Mouse (Mus musculus) hindbrain, postnatal 0 days (tissue): ENCODE results near the gene Gm49322. TPM values are rescaled to one million over a fixed set of nuclear protein-coding genes. Genes with fewer than 3 reads are reported as not detected.

Source experiments
- ATAC-seq: fragments of 200-750 bp; cut with Nextera tagmentation; 2 replicates; pipeline ENCODE4 v1.8.0; 2017; ENCODE audit warnings: mild to moderate bottlenecking, moderate TSS enrichment, moderate library complexity
- DNase-seq: peaks from one replicate; pipeline ENCODE4 v3.0.0-alpha.2; 2015; ENCODE audit warnings: low spot score
- H3K27ac ChIP-seq: fragments of 300-500 bp; sonication (generic); 2 replicates; pipeline ENCODE4 v1.5.1; 2014; ENCODE audit warnings: mild to moderate bottlenecking
- H3K27me3 ChIP-seq: fragments of 300-500 bp; sonication (generic); 2 replicates; pipeline ENCODE4 v1.6.1; 2014; ENCODE audit warnings: low read length, mixed read lengths; ENCODE audit not compliant: insufficient read depth
- H3K36me3 ChIP-seq: fragments of 300-500 bp; sonication (generic); 2 replicates; pipeline ENCODE4 v1.6.1; 2014; ENCODE audit warnings: low read length, mixed read lengths; ENCODE audit not compliant: insufficient read depth
- H3K4me1 ChIP-seq: fragments of 300-500 bp; sonication (generic); 2 replicates; pipeline ENCODE4 v1.6.1; 2014; ENCODE audit warnings: antibody characterized with exemption, low read length, mixed read lengths; ENCODE audit not compliant: insufficient read depth
- H3K4me2 ChIP-seq: fragments of 300-500 bp; sonication (generic); 2 replicates; pipeline ENCODE4 v1.6.1; 2014; ENCODE audit warnings: low read depth, mild to moderate bottlenecking, low read length, moderate library complexity, mixed read lengths
- H3K4me3 ChIP-seq: fragments of 300-500 bp; sonication (generic); 2 replicates; pipeline ENCODE4 v1.5.1; 2014; ENCODE audit warnings: low read length
- H3K9ac ChIP-seq: fragments of 300-500 bp; sonication (generic); replicated peaks from 2 replicates; pipeline ENCODE4 v1.6.1; 2014; ENCODE audit warnings: mild to moderate bottlenecking, low read length, moderate library complexity, mixed read lengths
- H3K9me3 ChIP-seq: fragments of 300-500 bp; sonication (generic); 2 replicates; pipeline ENCODE4 v1.6.1; 2016; ENCODE audit warnings: low read length, mixed read lengths
- CTCF ChIP-seq: IDR thresholded peaks from 2 replicates; pipeline ENCODE4 v1.5.1; 2016; ENCODE audit warnings: antibody characterized with exemption, control low read depth, low read depth
- WGBS: fragments of 180-500 bp; shearing (Covaris S2); extraction: QIAGEN DNeasy Blood & Tissue Kit; methylation state at CpG from one replicate; pipeline ENCODE4 v1.1.7; 2014; 5-methylcytosine and 5-hydroxymethylcytosine counted together
- polyA plus RNA-seq: library from polyadenylated mRNA; unstranded; fragments of >200 nt; fragmentation: Nextera tagmentation; extraction: Ambion mirVana; gene quantifications from 2 replicates; pipeline ENCODE4 v1.2.1, GENCODE M21; 2015
- total RNA-seq: library from RNA; depleted of rRNA; stranded (reverse); fragments of >200 nt; gene quantifications from 2 replicates; pipeline ENCODE4 v1.2.3, GENCODE M21; 2014

Gm49322 gene
- total and polyA plus RNA-seq, 2 experiments from 2014 or later, result 1.1 to 2.2 TPM

DNA sequence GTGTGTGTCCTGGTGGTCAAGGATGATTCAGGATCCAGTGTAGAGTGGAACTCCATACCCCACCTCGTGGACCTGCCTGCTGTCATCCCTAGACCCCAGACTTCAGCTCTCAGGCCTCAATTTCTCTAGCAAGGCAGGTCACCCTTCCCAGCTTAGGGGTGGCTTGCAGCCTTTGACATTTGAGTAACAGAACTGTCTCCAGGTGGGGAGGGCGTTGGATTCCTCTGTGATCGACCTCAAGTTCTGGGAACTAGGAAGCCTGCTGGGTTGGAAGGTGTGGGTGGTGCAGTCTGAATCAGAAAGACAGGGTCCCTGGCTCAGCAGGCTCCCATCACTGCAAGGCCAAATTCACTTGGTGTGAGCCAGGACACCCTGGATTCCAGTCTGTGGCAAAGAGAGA lies 30.9 kb upstream of the Gm49322 start:
- Histone ChIP-seq H3K9me3 (no peaks in the 10 kb centered on the region), H3K27ac (no peak overlapping the region), H3K9ac (no peak overlapping the region), H3K4me2 (0 out of 2 replicates have a peak overlapping the region, but pooled peaks have one; percentile 90), H3K36me3 (no peaks in the 10 kb centered on the region), H3K4me1 (peaks cover 42% of the 10 kb centered on the region), H3K27me3 (no peaks in the 10 kb centered on the region), H3K4me3 (no peak overlapping the region)
- TF ChIP-seq CTCF, result no peak
- DNase-seq (no peak), ATAC-seq (no peak)
- 73% methylated on average over 3 of the region's 3 CpGs for WGBS

DNA sequence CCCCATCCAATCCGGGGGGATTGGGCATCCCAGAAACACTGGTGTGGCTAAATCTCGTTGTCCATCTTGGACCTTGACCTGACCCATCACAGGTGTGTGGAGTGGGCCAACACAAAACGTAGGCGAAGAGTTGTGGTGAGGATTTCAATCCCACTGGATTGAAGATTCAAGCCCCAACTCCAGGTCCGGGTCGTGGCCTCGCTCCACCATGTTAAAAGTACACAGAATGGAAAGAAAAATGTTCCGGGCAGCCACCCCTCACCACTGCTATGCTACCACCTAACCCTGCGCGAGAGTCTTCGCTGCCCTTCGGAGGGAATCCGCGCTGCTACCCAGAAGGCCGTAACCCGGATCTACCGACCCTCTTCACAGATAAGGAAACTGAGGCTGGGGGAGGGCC lies 29.9 kb upstream of the Gm49322 start:
- H3K36me3 ChIP-seq, result no peaks in the 10 kb centered on the region

DNA sequence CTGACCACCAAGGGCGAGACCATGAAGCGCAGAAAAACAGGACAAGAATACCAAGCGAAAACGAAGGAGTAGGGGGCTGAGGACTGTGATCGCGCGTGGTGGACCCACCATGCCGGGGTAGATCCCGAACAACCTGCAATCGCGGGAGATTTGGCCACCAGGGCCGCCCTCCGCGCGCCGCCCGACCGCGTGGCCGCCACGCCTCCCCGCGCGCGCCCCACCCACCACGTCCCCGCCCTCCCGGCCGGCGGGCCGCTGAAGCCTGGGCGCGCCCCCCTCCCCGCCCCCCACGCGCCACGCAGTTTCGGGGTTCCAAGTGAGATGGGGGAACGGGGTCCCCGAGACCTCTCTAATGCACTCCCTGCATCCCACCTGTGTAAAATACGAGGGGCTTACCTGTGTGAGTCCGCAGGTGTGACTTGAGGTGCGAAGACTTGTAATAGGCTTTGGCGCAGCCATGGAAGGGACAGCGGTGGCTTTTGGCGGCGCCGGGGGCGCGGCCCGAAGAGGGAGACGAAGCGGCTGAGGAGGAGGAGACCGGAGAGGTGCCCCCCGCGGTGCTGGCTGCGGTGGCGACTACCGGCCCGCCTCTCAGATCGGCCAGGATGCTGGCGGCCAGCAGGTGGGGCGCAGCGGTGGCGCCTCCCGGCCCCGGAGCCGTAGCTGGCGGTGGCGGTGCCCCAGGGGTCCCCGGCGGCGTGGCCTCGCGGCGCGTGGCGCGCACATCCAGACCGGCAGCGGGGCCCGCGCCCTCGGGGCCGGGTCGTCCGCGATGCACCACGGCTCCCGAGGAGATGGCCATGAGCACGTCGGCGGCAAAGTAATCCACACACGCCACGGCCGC lies 29.2 kb upstream of the Gm49322 start:
- Histone ChIP-seq H3K4me3 (peak overlapping the region; percentile 80), H3K4me2 (peak overlapping the region; percentile 90), H3K4me1 (peaks cover 31% of the 10 kb centered on the region), H3K36me3 (no peaks in the 10 kb centered on the region), H3K27ac (peak overlapping the region; percentile 86), H3K9me3 (no peaks in the 10 kb centered on the region), H3K9ac (peak overlapping the region; percentile 84), H3K27me3 (no peaks in the 10 kb centered on the region)
- DNase-seq (peak; percentile 62), ATAC-seq (no peak)
- TF ChIP-seq CTCF, result no peak
- under 1% methylated on average over 64 of the region's 96 CpGs for WGBS

More for the DNA sequence above, 29.9 kb upstream of the Gm49322 start:
- H3K4me3 ChIP-seq, result peak overlapping the region; percentile 80
- H3K4me1 ChIP-seq, result peaks cover 37% of the 10 kb centered on the region
- WGBS, result 15% methylated on average over 17 of the region's 17 CpGs
- no peaks in the 10 kb centered on the region for H3K9me3 ChIP-seq
- no peak for DNase-seq
- no peak for TF ChIP-seq CTCF
- H3K27me3 ChIP-seq, result no peaks in the 10 kb centered on the region
- peak overlapping the region; percentile 84 for H3K9ac ChIP-seq
- H3K27ac ChIP-seq, result no peak overlapping the region
- ATAC-seq, result no peak
- peak overlapping the region; percentile 90 for H3K4me2 ChIP-seq

DNA sequence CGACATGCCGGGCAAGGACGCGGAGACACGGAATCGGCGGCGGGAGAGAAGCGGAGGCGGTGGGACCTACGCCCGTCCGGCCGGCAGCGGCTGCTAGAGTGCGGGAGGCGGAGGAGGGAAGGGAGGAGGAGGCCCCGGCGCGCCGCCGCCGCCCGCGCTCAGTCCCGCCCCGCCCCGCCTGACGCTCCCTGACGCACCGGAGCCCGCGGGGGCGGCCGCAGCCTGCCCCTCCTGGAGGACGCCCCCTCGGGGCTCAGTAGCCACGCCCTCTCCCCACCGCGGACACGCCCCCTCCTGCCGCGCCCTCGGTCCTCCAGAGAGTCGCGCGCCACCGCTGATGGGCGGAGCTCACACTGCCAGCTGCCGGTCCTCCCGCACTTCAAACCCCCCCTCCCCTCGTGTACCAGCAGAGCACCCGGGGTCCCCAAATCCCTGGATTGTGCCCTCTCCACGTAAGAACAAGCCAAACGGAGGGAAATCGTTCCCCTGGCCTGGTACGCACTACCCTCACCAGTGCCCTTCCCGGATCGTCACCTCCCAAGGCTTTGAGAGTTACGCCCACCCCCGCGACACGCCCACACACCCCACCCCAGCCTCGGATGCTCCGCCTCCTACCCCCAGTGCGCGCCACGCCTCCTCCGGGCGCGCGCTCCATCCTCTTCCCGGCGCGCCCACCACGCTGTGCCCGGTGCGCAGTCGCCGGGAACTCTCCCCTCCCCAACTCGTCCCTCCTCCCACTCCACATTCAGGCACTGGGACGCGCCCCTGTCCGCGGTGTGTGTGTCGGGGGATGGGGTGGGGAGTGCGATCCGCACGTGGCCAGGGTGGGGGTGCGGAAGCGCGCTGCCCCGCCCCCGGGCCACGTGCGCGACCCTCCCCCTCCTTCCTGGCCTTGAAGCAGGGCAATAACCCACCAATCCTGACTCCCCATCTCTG lies 28.4 kb upstream of the Gm49322 start, which contains the start of gene Klf16:
Gene Klf16 (minus strand): TSS at position 127 of the 936 bp plus-strand sequence.
- H3K27ac ChIP-seq, result peak within 1 kb of the TSS; percentile 86
- H3K36me3 ChIP-seq, result no peaks in the 10 kb centered on the region
- peak; percentile 94 for DNase-seq
- H3K4me3 ChIP-seq, result peak within 1 kb of the TSS; percentile 80
- 1% methylated on average over 72 of the region's 97 CpGs for WGBS
- TF ChIP-seq CTCF, result no peak
- ATAC-seq, result peak; percentile 88
- H3K4me1 ChIP-seq, result peaks cover 30% of the 10 kb centered on the region
- no peaks in the 10 kb centered on the region for H3K9me3 ChIP-seq
- H3K27me3 ChIP-seq, result no peaks in the 10 kb centered on the region
- H3K9ac ChIP-seq, result peak within 1 kb of the TSS; percentile 84
- peak within 1 kb of the TSS; percentile 90 for H3K4me2 ChIP-seq

DNA sequence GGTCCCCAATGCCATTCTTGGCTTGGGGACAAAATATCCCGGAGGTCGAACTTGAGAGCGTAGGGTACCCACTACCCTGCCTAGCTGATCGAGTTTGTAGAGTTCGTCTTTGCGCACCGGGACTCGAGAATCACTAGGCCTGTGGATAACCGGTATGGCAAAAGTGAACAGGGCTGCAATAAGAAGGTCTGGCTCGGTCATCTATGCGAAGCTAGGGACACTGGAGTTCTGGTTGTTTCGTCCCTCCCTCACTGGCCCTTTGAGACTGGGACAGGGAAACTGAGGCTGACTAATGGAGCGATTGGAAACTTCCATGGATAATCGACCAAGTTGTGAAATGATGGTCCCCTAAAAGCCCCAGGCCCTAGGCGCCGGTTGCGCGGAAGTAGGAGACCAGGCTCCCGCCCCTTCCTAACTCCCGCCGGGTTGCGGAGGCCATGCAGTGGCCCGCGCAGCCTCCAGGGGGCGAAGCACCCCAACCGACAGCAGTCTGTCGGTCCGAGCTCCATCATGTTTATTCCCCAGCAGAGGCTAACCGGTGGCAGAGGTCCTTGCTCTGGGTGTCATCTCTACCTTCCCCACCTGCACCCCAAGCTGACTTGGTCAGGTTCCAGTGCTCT lies 27.6 kb upstream of the Gm49322 start:
- peak overlapping the region; percentile 29 for H3K9ac ChIP-seq
- H3K27ac ChIP-seq, result peak overlapping the region; percentile 86; the same call in 1 of the 2 replicates
- H3K4me1 ChIP-seq, result peaks cover 30% of the 10 kb centered on the region
- DNase-seq, result peak; percentile 79
- WGBS, result under 1% methylated on average over 29 of the region's 29 CpGs
- TF ChIP-seq CTCF, result peak; percentile 82
- H3K36me3 ChIP-seq, result no peaks in the 10 kb centered on the region
- peak overlapping the region; percentile 80 for H3K4me3 ChIP-seq
- ATAC-seq, result no peak
- H3K27me3 ChIP-seq, result no peaks in the 10 kb centered on the region
- H3K4me2 ChIP-seq, result peak overlapping the region; percentile 90
- no peaks in the 10 kb centered on the region for H3K9me3 ChIP-seq

DNA sequence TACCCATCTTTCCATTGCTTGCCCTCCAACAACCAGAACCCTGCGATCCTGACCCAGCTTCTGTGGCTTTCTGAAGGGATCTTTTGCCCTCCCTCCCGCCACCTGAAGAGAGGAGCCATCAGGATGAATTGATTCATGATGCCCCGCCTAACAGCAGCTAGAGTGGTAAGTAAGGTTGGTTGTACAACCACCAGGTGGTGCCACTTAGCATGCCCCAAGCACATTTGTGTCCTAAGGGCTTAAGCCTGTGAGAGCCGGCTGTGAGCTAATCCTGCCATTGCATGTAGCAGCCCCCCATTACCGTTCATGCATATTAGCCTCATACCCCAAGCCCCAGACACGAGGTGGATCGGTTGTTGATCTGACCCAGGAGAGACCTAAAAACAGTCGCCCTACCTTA lies 26.9 kb upstream of the Gm49322 start:
- DNase-seq, result peak; percentile 77
- Histone ChIP-seq H3K4me3 (peak overlapping the region; percentile 80), H3K4me1 (peaks cover 26% of the 10 kb centered on the region), H3K27ac (peak overlapping the region; percentile 86; the same call in 1 of the 2 replicates), H3K9ac (no peak overlapping the region), H3K36me3 (no peaks in the 10 kb centered on the region), H3K27me3 (no peaks in the 10 kb centered on the region), H3K9me3 (no peaks in the 10 kb centered on the region), H3K4me2 (peak overlapping the region; percentile 90)
- ATAC-seq, result no peak
- 7% methylated on average over 8 of the region's 8 CpGs for WGBS
- peak; percentile 74 for TF ChIP-seq CTCF
